ENCODE assay signal across 29 mouse cellular contexts in the genomic region with DNA sequence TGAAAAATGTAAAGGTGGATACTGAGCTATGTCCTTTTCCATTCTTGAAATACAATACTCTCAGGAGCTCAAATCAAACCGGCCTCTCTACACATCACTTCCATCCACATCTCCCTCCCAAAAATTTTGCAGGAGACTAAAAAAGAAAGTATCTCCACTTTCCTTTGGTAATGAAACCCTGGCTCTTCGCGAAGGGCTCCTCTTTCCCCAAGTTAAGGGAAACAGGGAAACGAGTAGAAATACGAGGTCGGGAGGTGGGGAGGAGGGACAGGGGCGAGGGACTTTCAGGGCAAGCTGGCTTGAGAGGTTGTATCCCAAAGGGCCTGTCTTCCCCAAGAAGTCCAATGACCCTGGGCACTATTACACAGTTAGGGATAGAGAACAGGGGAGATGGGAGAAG. TPM values are rescaled to one million over a fixed set of nuclear protein-coding genes. Genes with fewer than 3 reads are reported as not detected.
DNase-seq lines count a peak whose midpoint lies in the region; ATAC-seq and TF ChIP-seq lines count a peak whose summit lies in the region.
"Had no signal": no experiment of that assay in that cellular context is flagged by ENCODE, and none has a peak within 500 bp of the region (broad histone marks: within the 10 kb centered on the region; RNA-seq: fewer than 3 reads in every experiment).

No protein-coding gene starts in this region.

- TF ChIP-seq CTCF in heart, postnatal 0 days (IDR thresholded peaks at IDR 0.05; ENCODE audit: low read depth), result no peak
- no peak for TF ChIP-seq CTCF in kidney, postnatal 0 days (IDR thresholded peaks at IDR 0.05; ENCODE audit: low read depth)
- no peak for TF ChIP-seq CTCF in kidney, adult 2 months (conservative IDR thresholded peaks at IDR 0.05; ENCODE audit: insufficient read depth, insufficient read length, low read depth, low read length)

- H3K27me3 ChIP-seq in heart, embryonic 11.5 days (ENCODE audit: control insufficient read depth, insufficient read depth, low read length), result peaks cover 87% of the 10 kb centered on the region
- peaks cover 94% of the 10 kb centered on the region for H3K27me3 ChIP-seq in heart, postnatal 0 days (ENCODE audit: control insufficient read depth, insufficient read depth, low read length)
- peaks cover 28% of the 10 kb centered on the region; the same call in 1 of the 2 replicates for H3K27me3 ChIP-seq in kidney, postnatal 0 days (ENCODE audit: insufficient read depth, low read length)
- peaks cover 16% of the 10 kb centered on the region for H3K27me3 ChIP-seq in kidney, adult 2 months (replicated peaks; ENCODE audit: control insufficient read depth, insufficient read depth, low read length)
- peaks cover 98% of the 10 kb centered on the region for H3K27me3 ChIP-seq in limb, embryonic 10.5 days (ENCODE audit: low read depth, poor library complexity, severe bottlenecking)

- H3K4me2 ChIP-seq in heart, embryonic 11.5 days, result peak overlapping the region; percentile 1
- H3K4me2 ChIP-seq in heart, postnatal 0 days (ENCODE audit: low read depth, low read length), result peak overlapping the region; percentile 63
- H3K4me2 ChIP-seq in kidney, postnatal 0 days (ENCODE audit: low read length), result peak overlapping the region; percentile 68
- H3K4me2 ChIP-seq: limb, embryonic 15.5 days had no signal

- TF ChIP-seq POLR2A in kidney, adult 2 months (IDR thresholded peaks at IDR 0.05; ENCODE audit: low read depth, low read length), result no peak

- no peak overlapping the region for H3K4me3 ChIP-seq in heart, embryonic 11.5 days (ENCODE audit: low read depth, low read length)
- H3K4me3 ChIP-seq in heart, postnatal 0 days (ENCODE audit: low read depth, low read length), result peak overlapping the region; percentile 58
- H3K4me3 ChIP-seq in kidney, postnatal 0 days (replicated peaks; ENCODE audit: low read depth, low read length), result peak overlapping the region; percentile 71
- H3K4me3 ChIP-seq in kidney, adult 2 months (ENCODE audit: insufficient read depth, low read depth, low read length), result no peak overlapping the region
- no peak overlapping the region for H3K4me3 ChIP-seq in limb, embryonic 10.5 days
- H3K4me3 ChIP-seq: limb, embryonic 15.5 days had no signal

- H3K9me3 ChIP-seq in heart, embryonic 11.5 days (replicated peaks; ENCODE audit: control insufficient read depth, low read length), result no peaks in the 10 kb centered on the region
- no peaks in the 10 kb centered on the region for H3K9me3 ChIP-seq in heart, postnatal 0 days (replicated peaks; ENCODE audit: control insufficient read depth, low read length)
- no peaks in the 10 kb centered on the region for H3K9me3 ChIP-seq in kidney, postnatal 0 days (replicated peaks; ENCODE audit: low read length)
- no peaks in the 10 kb centered on the region for H3K9me3 ChIP-seq in limb, embryonic 10.5 days (replicated peaks)
- H3K9me3 ChIP-seq: limb, embryonic 15.5 days had no signal

- no peaks in the 10 kb centered on the region for H3K36me3 ChIP-seq in heart, embryonic 11.5 days (ENCODE audit: control insufficient read depth, insufficient read depth, low read length)
- no peaks in the 10 kb centered on the region for H3K36me3 ChIP-seq in heart, postnatal 0 days (replicated peaks; ENCODE audit: control insufficient read depth, insufficient read depth, low read length)
- no peaks in the 10 kb centered on the region for H3K36me3 ChIP-seq in kidney, postnatal 0 days (ENCODE audit: insufficient read depth, low read length)
- H3K36me3 ChIP-seq in kidney, adult 2 months (ENCODE audit: control insufficient read depth, insufficient read depth, low read length), result no peaks in the 10 kb centered on the region
- H3K36me3 ChIP-seq in limb, embryonic 10.5 days, result no peaks in the 10 kb centered on the region
- H3K36me3 ChIP-seq: limb, embryonic 15.5 days had no signal

- no peak overlapping the region for H3K9ac ChIP-seq in heart, embryonic 11.5 days (ENCODE audit: low read depth, low read length)
- no peak overlapping the region for H3K9ac ChIP-seq in heart, postnatal 0 days (replicated peaks; ENCODE audit: low read depth, low read length)
- peak overlapping the region; percentile 61; the same call in 1 of the 2 replicates for H3K9ac ChIP-seq in kidney, postnatal 0 days (ENCODE audit: low read depth, low read length)
- H3K9ac ChIP-seq: limb, embryonic 15.5 days had no signal

- no peak for TF ChIP-seq EP300 in heart, postnatal 0 days (IDR thresholded peaks at IDR 0.05; ENCODE audit: low read depth)

- ATAC-seq in heart, embryonic 11.5 days (replicated peaks; ENCODE audit: insufficient number of reproducible peaks, low FRiP score, low TSS enrichment), result no peak
- no peak for ATAC-seq in heart, postnatal 0 days (ENCODE audit: insufficient read depth, low read depth)
- no peak for ATAC-seq in kidney, postnatal 0 days (replicated peaks; ENCODE audit: low FRiP score, low read depth)
- no peak for ATAC-seq in inflammation-experienced regulatory T-cells, adult 6 months
- ATAC-seq: forebrain, embryonic 16.5 days; midbrain, embryonic 16.5 days had no signal

- peaks cover 13% of the 10 kb centered on the region; the same call in 1 of the 2 replicates for H3K4me1 ChIP-seq in heart, embryonic 11.5 days (ENCODE audit: control insufficient read depth, insufficient read depth, low read length)
- H3K4me1 ChIP-seq in heart, postnatal 0 days (ENCODE audit: control insufficient read depth, insufficient read depth), result peaks cover 3% of the 10 kb centered on the region; the same call in 1 of the 2 replicates
- H3K4me1 ChIP-seq in kidney, postnatal 0 days (replicated peaks; ENCODE audit: insufficient read depth, low read length), result 0 out of 2 replicates have a peak, but pooled peaks cover 6% of the 10 kb centered on the region
- no peaks in the 10 kb centered on the region for H3K4me1 ChIP-seq in kidney, adult 2 months (ENCODE audit: control insufficient read depth, insufficient read depth, low read length)
- H3K4me1 ChIP-seq in limb, embryonic 10.5 days, result peaks cover 40% of the 10 kb centered on the region

- DNase-seq in heart, adult 11 months, result no peak
- DNase-seq in heart, postnatal 0 days (ENCODE audit: low spot score), result no peak
- DNase-seq in heart, adult 8-10 months (ENCODE audit: low spot score), result no peak
- no peak for DNase-seq in kidney, postnatal 0 days (ENCODE audit: low spot score)
- no peak for DNase-seq in kidney, adult 2 months
- DNase-seq in limb, embryonic 10.5 days (ENCODE audit: low spot score), result peak; percentile 41
- DNase-seq: adrenal gland, postnatal 25 days; cerebellum, adult 8-10 months; cerebellum, postnatal 36 days; gastrocnemius, postnatal 25 days; heart, postnatal 14 days; kidney, adult 11 months; layer of hippocampus, adult 9-11 months; lung, postnatal 4 days had no signal

- H3K27ac ChIP-seq in heart, embryonic 11.5 days (ENCODE audit: low read depth, low read length), result no peak overlapping the region
- no peak overlapping the region for H3K27ac ChIP-seq in heart, postnatal 0 days (ENCODE audit: low read depth)
- H3K27ac ChIP-seq in kidney, postnatal 0 days, result peak overlapping the region; percentile 58
- no peak overlapping the region for H3K27ac ChIP-seq in kidney, adult 2 months (ENCODE audit: insufficient read depth, low read depth, low read length)
- H3K27ac ChIP-seq in limb, embryonic 10.5 days, result no peak overlapping the region
- H3K27ac ChIP-seq: limb, embryonic 15.5 days had no signal

- WGBS in heart, embryonic 11.5 days (ENCODE audit: insufficient replicate concordance), result 3% methylated on average over 7 of the region's 7 CpGs
- 5% methylated on average over 7 of the region's 7 CpGs for WGBS in heart, postnatal 0 days
- WGBS in kidney, postnatal 0 days, result 8% methylated on average over 7 of the region's 7 CpGs
- 32% methylated on average over 7 of the region's 7 CpGs for WGBS in kidney, adult 2 months
- under 1% methylated on average over 7 of the region's 7 CpGs for WGBS in limb, embryonic 10.5 days

RNA-seq across cellular contexts. Expression of a gene that starts 1.9 kb away (rescaled TPM):
- polyA plus RNA-seq in heart, embryonic 11.5 days (2014; fragmentation: Nextera tagmentation; extraction: Ambion mirVana), result 32.9 and 37.5 TPM in 2 replicates
- 7.3 and 24.8 TPM in 2 replicates for total RNA-seq in heart, postnatal 0 days (2014; rRNA removed; ENCODE audit: low replicate concordance)
- 6.4 and 7.2 TPM in 2 replicates for polyA plus RNA-seq in heart, postnatal 0 days (2015; fragmentation: Nextera tagmentation; extraction: Ambion mirVana)
- total RNA-seq in heart, adult 8-10 months (2022), result 1 to 10 TPM; 4.7 to 8.3 (median 5.3) TPM
- polyA plus RNA-seq in kidney, postnatal 0 days (2015; fragmentation: Nextera tagmentation; extraction: Ambion mirVana), result 93.6 and 95.7 TPM in 2 replicates
- polyA plus RNA-seq in kidney, adult 2 months (2012; rRNA removed), result 16.9 and 20.8 TPM in 2 replicates
- polyA plus RNA-seq in limb, embryonic 10.5 days (2016; fragmentation: Nextera tagmentation; extraction: Ambion mirVana), result 5.6 and 6.6 TPM in 2 replicates
- not detected for polyA plus RNA-seq in inflammation-experienced regulatory T-cells, adult 6 months (2017; shearing (Covaris generic))

RNA-seq across cellular contexts. Expression of a gene that starts 32.6 kb away (rescaled TPM):
- polyA plus RNA-seq in heart, embryonic 11.5 days (2014; fragmentation: Nextera tagmentation; extraction: Ambion mirVana), result not detected in 2 replicates
- not detected in 2 replicates for total RNA-seq in heart, postnatal 0 days (2014; rRNA removed; ENCODE audit: low replicate concordance)
- not detected in 2 replicates for polyA plus RNA-seq in heart, postnatal 0 days (2015; fragmentation: Nextera tagmentation; extraction: Ambion mirVana)
- not detected for total RNA-seq in heart, adult 8-10 months (2022)
- polyA plus RNA-seq in kidney, postnatal 0 days (2015; fragmentation: Nextera tagmentation; extraction: Ambion mirVana), result not detected in 2 replicates
- polyA plus RNA-seq in kidney, adult 2 months (2012; rRNA removed), result not detected in 2 replicates
- not detected in 2 replicates for polyA plus RNA-seq in limb, embryonic 10.5 days (2016; fragmentation: Nextera tagmentation; extraction: Ambion mirVana)
- not detected for polyA plus RNA-seq in inflammation-experienced regulatory T-cells, adult 6 months (2017; shearing (Covaris generic))
- total RNA-seq: adrenal gland, postnatal 25 days; ES-E14; gastrocnemius, postnatal 25 days; heart, postnatal 14 days; left cerebral cortex, adult 18-20 months; left cerebral cortex, postnatal 25 days had no signal
- polyA plus RNA-seq: brain, embryonic 14.5 days; forebrain, embryonic 16.5 days; large intestine, adult 2 months; limb, embryonic 15.5 days; liver, embryonic 16.5 days; lung, embryonic 16.5 days; midbrain, embryonic 16.5 days; neural tube, embryonic 14.5 days; spleen, adult 2 months; urinary bladder, adult 2 months had no signal

Comparison
In these comparisons a context has a peak if more than half of its experiments do, and no peak if none do; other contexts are left out.
1. H3K4me3 ChIP-seq: peak in heart, postnatal 0 days (single experiment) and kidney, postnatal 0 days (single experiment); none in heart, embryonic 11.5 days (single experiment), kidney, adult 2 months (single experiment) and limb, embryonic 10.5 days (single experiment).
2. H3K4me2 ChIP-seq: peak in every context shown above with its lines; median percentile 68 in kidney, postnatal 0 days; 63 in heart, postnatal 0 days; 1 in heart, embryonic 11.5 days.